Mouse (Mus musculus): ENCODE data around the gene Myh7. TPM values are rescaled to one million over a fixed set of nuclear protein-coding genes. Genes with fewer than 3 reads are reported as not detected.
"Not testable (repeated sequence)": the region's sequence is repeated elsewhere in the genome, so short reads cannot be mapped to it uniquely, and the experiment has no call there.

Myh7 gene
- total RNA-seq, 1 experiment, result 3.3 TPM

DNA sequence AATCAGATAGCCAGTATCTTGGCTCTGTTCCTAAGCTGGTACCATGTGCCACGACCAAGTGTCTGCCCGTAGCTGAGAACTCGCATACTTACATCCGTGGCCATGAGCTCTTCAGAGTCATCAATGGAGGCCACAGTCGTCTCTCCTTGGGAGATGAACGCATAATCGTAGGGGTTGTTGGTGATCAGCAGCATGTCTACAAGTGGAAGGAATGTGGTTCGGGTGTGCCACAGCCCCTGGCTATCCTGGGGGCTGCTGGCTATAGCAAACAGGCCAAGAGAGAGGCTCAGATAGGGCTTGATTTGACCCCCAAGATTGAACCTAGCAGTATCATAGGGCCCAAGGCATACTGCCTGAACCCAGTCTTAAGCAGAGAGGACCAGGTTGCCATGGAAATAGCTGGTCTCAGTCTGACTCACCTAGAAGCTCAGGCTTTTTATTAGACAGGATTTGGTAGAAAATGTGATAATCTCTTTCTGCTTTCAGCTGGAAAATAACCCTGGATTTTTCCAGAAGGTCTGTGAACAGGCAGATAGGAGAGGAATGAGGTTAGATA, 4.5 kb downstream of the Myh7 start:
- Histone ChIP-seq H3K9ac (ENCODE audit: insufficient read depth, low read depth, low read length, poor library complexity, severe bottlenecking) (no peak overlapping the region), H3K27ac (ENCODE audit: insufficient read depth, low read depth, low read length, poor library complexity, severe bottlenecking) (no peak overlapping the region), H3K9me3 (ENCODE audit: control insufficient read depth, insufficient read depth, low read depth, low read length) (no peaks in the 10 kb centered on the region), H3K4me3 (ENCODE audit: insufficient read depth in 1 of 2, low read depth in 1 of 2, low read length in 2 of 2, poor library complexity in 1 of 2, severe bottlenecking in 1 of 2) (no peak overlapping the region), H3K36me3 (ENCODE audit: control insufficient read depth, insufficient read depth, low read length, poor library complexity, severe bottlenecking) (no peaks in the 10 kb centered on the region), H3K4me1 (ENCODE audit: control insufficient read depth in 2 of 2, insufficient read depth in 2 of 2, low read length in 2 of 2, poor library complexity in 1 of 2) (peaks cover 0 to 3% of the 10 kb centered on the region in 2 experiments; a peak in 1 of 4 replicates)
- no peak for DNase-seq (ENCODE audit: low read depth, low spot score)
- in situ Hi-C loops (cut with MboI; ENCODE audit: low sequenced_read_pairs in 2 of 2, unreplicated experiment in 2 of 2), result no loop called here
- no peak for TF ChIP-seq CHD2 (IDR thresholded peaks at IDR 0.05; ENCODE audit: low read depth, low read length)
- no peak for TF ChIP-seq ZNF384 (IDR thresholded peaks at IDR 0.05; ENCODE audit: low read depth, low read length)
- TF ChIP-seq ZC3H11A (IDR thresholded peaks at IDR 0.05; ENCODE audit: borderline replicate concordance, low read depth, low read length), result no peak
- no peak for TF ChIP-seq MAFK (IDR thresholded peaks at IDR 0.05; ENCODE audit: insufficient read depth, low read depth, low read length)
- TF ChIP-seq HCFC1 (IDR thresholded peaks at IDR 0.05; ENCODE audit: borderline replicate concordance, insufficient read depth, low read length), result no peak

DNA sequence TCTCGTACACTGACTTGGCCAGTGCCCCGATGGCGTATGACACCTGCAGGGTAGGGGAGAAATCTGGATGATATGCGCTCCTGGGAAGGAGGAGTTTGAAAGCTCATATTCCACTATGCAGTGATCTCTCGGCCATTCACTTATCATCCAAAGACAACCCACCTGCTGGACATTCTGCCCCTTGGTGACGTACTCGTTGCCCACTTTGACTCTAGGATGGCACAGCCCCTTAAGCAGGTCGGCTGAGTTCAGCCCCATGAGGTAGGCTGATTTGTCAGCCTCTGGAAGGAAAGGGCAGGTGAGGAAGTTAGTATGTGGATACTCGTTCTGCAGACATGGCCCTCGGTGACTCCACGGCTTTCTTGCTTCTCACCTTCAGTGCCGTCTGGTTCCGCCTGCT, 5.5 kb downstream of the Myh7 start:
- TF ChIP-seq CHD2 (IDR thresholded peaks at IDR 0.05; ENCODE audit: low read depth, low read length) (no peak), ZC3H11A (IDR thresholded peaks at IDR 0.05; ENCODE audit: borderline replicate concordance, low read depth, low read length) (no peak), HCFC1 (IDR thresholded peaks at IDR 0.05; ENCODE audit: borderline replicate concordance, insufficient read depth, low read length) (no peak), ZNF384 (IDR thresholded peaks at IDR 0.05; ENCODE audit: low read depth, low read length) (no peak), MAFK (IDR thresholded peaks at IDR 0.05; ENCODE audit: insufficient read depth, low read depth, low read length) (no peak)
- in situ Hi-C loops (cut with MboI; ENCODE audit: low sequenced_read_pairs in 2 of 2, unreplicated experiment in 2 of 2), result no loop called here
- no peaks in the 10 kb centered on the region for H3K9me3 ChIP-seq (ENCODE audit: control insufficient read depth, insufficient read depth, low read depth, low read length)
- H3K4me3 ChIP-seq (ENCODE audit: insufficient read depth in 1 of 2, low read depth in 1 of 2, low read length in 2 of 2, poor library complexity in 1 of 2, severe bottlenecking in 1 of 2), result no peak overlapping the region
- H3K36me3 ChIP-seq (ENCODE audit: control insufficient read depth, insufficient read depth, low read length, poor library complexity, severe bottlenecking), result no peaks in the 10 kb centered on the region
- no peak for DNase-seq (ENCODE audit: low read depth, low spot score)
- no peak overlapping the region for H3K9ac ChIP-seq (ENCODE audit: insufficient read depth, low read depth, low read length, poor library complexity, severe bottlenecking)
- no peak overlapping the region for H3K27ac ChIP-seq (ENCODE audit: insufficient read depth, low read depth, low read length, poor library complexity, severe bottlenecking)
- no peaks in the 10 kb centered on the region for H3K4me1 ChIP-seq (ENCODE audit: control insufficient read depth in 2 of 2, insufficient read depth in 2 of 2, low read length in 2 of 2, poor library complexity in 1 of 2)

DNA sequence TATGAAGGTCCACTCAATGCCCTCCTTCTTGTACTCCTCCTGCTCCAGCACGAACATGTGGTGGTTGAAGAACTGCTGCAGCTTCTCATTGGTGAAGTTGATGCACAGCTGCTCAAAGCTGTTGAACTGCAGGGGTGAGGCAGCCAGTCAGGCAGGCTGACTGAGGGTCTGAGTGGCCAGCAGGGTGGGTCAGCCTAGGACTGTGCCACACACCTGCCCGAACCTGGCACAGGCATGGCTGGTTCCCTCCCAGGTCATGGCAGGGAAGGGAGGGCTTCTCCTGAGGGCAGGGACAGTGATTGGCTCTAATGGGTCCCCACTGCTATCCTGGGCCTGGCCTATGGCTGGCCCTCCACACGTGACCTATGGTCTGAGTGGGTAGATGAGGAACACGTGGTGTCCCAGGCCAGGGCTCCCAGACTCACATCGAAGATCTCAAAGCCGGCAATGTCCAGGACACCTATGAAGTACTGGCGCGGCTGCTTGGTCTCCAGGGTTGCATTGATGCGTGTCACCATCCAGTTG, 6.0 kb downstream of the Myh7 start:
- H3K9me3 ChIP-seq (ENCODE audit: control insufficient read depth, insufficient read depth, low read depth, low read length); H3K9ac ChIP-seq (ENCODE audit: insufficient read depth, low read depth, low read length, poor library complexity, severe bottlenecking); H3K4me1 ChIP-seq (ENCODE audit: control insufficient read depth in 2 of 2, insufficient read depth in 2 of 2, low read length in 2 of 2, poor library complexity in 1 of 2); H3K27ac ChIP-seq (ENCODE audit: insufficient read depth, low read depth, low read length, poor library complexity, severe bottlenecking); H3K4me3 ChIP-seq (ENCODE audit: insufficient read depth in 1 of 2, low read depth in 1 of 2, low read length in 2 of 2, poor library complexity in 1 of 2, severe bottlenecking in 1 of 2); in situ Hi-C loops (cut with MboI; ENCODE audit: low sequenced_read_pairs in 2 of 2, unreplicated experiment in 2 of 2); H3K36me3 ChIP-seq (ENCODE audit: control insufficient read depth, insufficient read depth, low read length, poor library complexity, severe bottlenecking); DNase-seq (ENCODE audit: low read depth, low spot score): not testable (repeated sequence)

DNA sequence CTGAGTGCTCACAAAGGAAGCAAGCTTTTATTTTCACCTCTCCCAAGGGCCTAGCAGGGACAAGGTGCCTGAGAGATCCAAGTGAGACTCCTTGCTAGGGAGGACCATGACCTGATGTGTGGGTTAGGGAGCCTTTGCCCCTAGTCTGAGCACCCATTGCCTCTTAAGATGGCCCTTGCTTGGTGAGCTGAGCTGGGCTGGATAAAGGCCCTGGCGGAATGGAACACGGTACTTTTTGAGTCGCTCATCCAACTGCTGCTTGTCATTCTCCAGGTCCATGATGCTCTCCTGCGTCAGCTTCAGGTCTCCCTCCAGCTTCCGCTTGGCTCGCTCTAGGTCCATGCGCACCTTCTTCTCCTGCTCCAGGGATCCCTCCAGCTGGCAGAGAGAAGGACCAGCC, 12.5 kb downstream of the Myh7 start:
- DNase-seq (ENCODE audit: low read depth, low spot score), result no peak
- no peaks in the 10 kb centered on the region for H3K9me3 ChIP-seq (ENCODE audit: control insufficient read depth, insufficient read depth, low read depth, low read length)
- TF ChIP-seq MAFK (IDR thresholded peaks at IDR 0.05; ENCODE audit: insufficient read depth, low read depth, low read length), result no peak
- TF ChIP-seq ZC3H11A (IDR thresholded peaks at IDR 0.05; ENCODE audit: borderline replicate concordance, low read depth, low read length), result no peak
- TF ChIP-seq CHD2 (IDR thresholded peaks at IDR 0.05; ENCODE audit: low read depth, low read length), result no peak
- no peak for TF ChIP-seq HCFC1 (IDR thresholded peaks at IDR 0.05; ENCODE audit: borderline replicate concordance, insufficient read depth, low read length)
- no peak for TF ChIP-seq ZNF384 (IDR thresholded peaks at IDR 0.05; ENCODE audit: low read depth, low read length)
- no peaks in the 10 kb centered on the region for H3K4me1 ChIP-seq (ENCODE audit: control insufficient read depth in 2 of 2, insufficient read depth in 2 of 2, low read length in 2 of 2, poor library complexity in 1 of 2)
- H3K27ac ChIP-seq (ENCODE audit: insufficient read depth, low read depth, low read length, poor library complexity, severe bottlenecking), result no peak overlapping the region
- no peaks in the 10 kb centered on the region for H3K36me3 ChIP-seq (ENCODE audit: control insufficient read depth, insufficient read depth, low read length, poor library complexity, severe bottlenecking)
- H3K4me3 ChIP-seq (ENCODE audit: insufficient read depth in 1 of 2, low read depth in 1 of 2, low read length in 2 of 2, poor library complexity in 1 of 2, severe bottlenecking in 1 of 2), result no peak overlapping the region
- no peak overlapping the region for H3K9ac ChIP-seq (ENCODE audit: insufficient read depth, low read depth, low read length, poor library complexity, severe bottlenecking)
- in situ Hi-C loops (cut with MboI; ENCODE audit: low sequenced_read_pairs in 2 of 2, unreplicated experiment in 2 of 2), result no loop called here

DNA sequence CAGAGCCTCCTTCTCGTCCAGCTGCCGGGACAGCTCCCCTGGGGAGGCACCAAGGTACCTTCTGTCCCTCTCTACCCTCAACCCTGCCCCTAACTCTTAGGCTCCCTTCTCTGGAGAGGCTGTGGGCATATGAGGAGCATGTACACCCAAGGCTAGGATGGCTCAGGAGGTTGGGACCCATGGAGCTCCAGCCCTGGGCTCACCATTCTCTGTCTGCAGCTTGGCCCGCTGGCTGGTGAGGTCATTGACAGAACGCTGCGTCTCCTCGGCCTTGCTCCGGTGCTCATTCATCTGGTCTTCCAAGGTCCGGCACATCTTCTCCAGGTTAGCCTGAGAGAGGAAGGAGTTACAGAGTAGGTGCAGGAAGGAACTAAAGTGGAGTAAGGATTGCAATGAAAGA, 15.8 kb downstream of the Myh7 start:
- no peak overlapping the region for H3K4me3 ChIP-seq (ENCODE audit: insufficient read depth in 1 of 2, low read depth in 1 of 2, low read length in 2 of 2, poor library complexity in 1 of 2, severe bottlenecking in 1 of 2)
- in situ Hi-C loops (cut with MboI; ENCODE audit: low sequenced_read_pairs in 2 of 2, unreplicated experiment in 2 of 2), result no loop called here
- H3K4me1 ChIP-seq (ENCODE audit: control insufficient read depth in 2 of 2, insufficient read depth in 2 of 2, low read length in 2 of 2, poor library complexity in 1 of 2), result no peaks in the 10 kb centered on the region
- no peak for DNase-seq (ENCODE audit: low read depth, low spot score)
- H3K36me3 ChIP-seq (ENCODE audit: control insufficient read depth, insufficient read depth, low read length, poor library complexity, severe bottlenecking), result no peaks in the 10 kb centered on the region
- TF ChIP-seq HCFC1 (IDR thresholded peaks at IDR 0.05; ENCODE audit: borderline replicate concordance, insufficient read depth, low read length), result no peak
- no peak overlapping the region for H3K9ac ChIP-seq (ENCODE audit: insufficient read depth, low read depth, low read length, poor library complexity, severe bottlenecking)
- H3K9me3 ChIP-seq (ENCODE audit: control insufficient read depth, insufficient read depth, low read depth, low read length), result no peaks in the 10 kb centered on the region
- no peak overlapping the region for H3K27ac ChIP-seq (ENCODE audit: insufficient read depth, low read depth, low read length, poor library complexity, severe bottlenecking)

Data from ES-E14 (cell line).